Comparison of ENCODE assay signal across 35 mouse cellular contexts in the genomic region with DNA sequence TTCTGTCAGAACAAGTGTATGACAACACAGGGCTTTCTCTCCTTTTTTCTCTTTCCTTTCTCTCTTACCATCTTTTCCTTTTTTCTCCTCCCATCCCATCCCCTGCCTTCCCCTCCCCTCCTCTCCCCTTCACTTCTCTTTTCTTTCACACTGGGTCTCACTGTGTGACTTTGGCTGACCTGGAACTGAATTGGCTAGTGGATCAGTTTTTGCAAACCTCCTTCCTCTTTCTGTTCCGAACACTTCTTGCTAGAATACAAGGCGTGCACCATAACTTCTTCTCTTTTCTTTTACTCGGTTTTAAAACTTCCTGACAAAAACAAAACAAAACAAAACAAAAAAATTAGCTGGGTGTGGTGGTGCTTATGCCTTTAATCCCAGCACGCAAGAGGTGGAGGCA. TPM values are rescaled to one million over a fixed set of nuclear protein-coding genes. Genes with fewer than 3 reads are reported as not detected.
A peak's percentile ranks its signal among the peaks of the same experiment; 100 is the strongest.
DNase-seq lines count a peak whose midpoint lies in the region; ATAC-seq and TF ChIP-seq lines count a peak whose summit lies in the region.
"Had no signal": no experiment of that assay in that cellular context is flagged by ENCODE, and none has a peak within 500 bp of the region (broad histone marks: within the 10 kb centered on the region; RNA-seq: fewer than 3 reads in every experiment).

No protein-coding gene starts in this region.

- no peaks in the 10 kb centered on the region for H3K27me3 ChIP-seq in spleen, adult 2 months (ENCODE audit: control insufficient read depth, insufficient read depth, low read length)
- peaks cover 0 to 1% of the 10 kb centered on the region in 2 experiments; a peak in 1 of 4 replicates for H3K27me3 ChIP-seq in MEL (ENCODE audit: control insufficient read depth in 1 of 2, insufficient read depth in 2 of 2, low read length in 2 of 2)
- H3K27me3 ChIP-seq: heart, embryonic 12.5 days; limb, embryonic 15.5 days; neural tube, embryonic 12.5 days; Patski had no signal

- H3K79me2 ChIP-seq in MEL (ENCODE audit: control insufficient read depth, insufficient read depth, low read length, poor library complexity): no peaks in the 10 kb centered on the region

- no peak for TF ChIP-seq RAD21 in MEL (IDR thresholded peaks at IDR 0.05; ENCODE audit: low read depth, low read length)

- 0 out of 2 replicates have a peak overlapping the region, but pooled peaks have one; percentile 2 for H3K9ac ChIP-seq in MEL (ENCODE audit: control insufficient read depth, low read depth, low read length, poor library complexity, severe bottlenecking)
- H3K9ac ChIP-seq: heart, embryonic 12.5 days; limb, embryonic 15.5 days; neural tube, embryonic 12.5 days had no signal

- WGBS in spleen, adult 2 months: 9% methylated on average over 4 of the region's 4 CpGs

- H3K36me3 ChIP-seq in spleen, adult 2 months (ENCODE audit: control insufficient read depth, insufficient read depth, low read length): no peaks in the 10 kb centered on the region
- peaks cover 0 to 16% of the 10 kb centered on the region in 2 experiments; a peak in 2 of 4 replicates for H3K36me3 ChIP-seq in MEL (ENCODE audit: control insufficient read depth in 1 of 2, insufficient read depth in 2 of 2, low read length in 2 of 2)
- H3K36me3 ChIP-seq: G1E; neural tube, embryonic 12.5 days had no signal

- TF ChIP-seq CTCF in spleen, adult 2 months (IDR thresholded peaks at IDR 0.05; ENCODE audit: extremely low read depth, insufficient read depth, insufficient read length, insufficient replicate concordance): no peak
- no peak for TF ChIP-seq CTCF in MEL (IDR thresholded peaks at IDR 0.05 in 2 of 3, conservative IDR thresholded peaks at IDR 0.05 in 1 of 3; ENCODE audit: control insufficient read depth in 1 of 3, insufficient read depth in 1 of 3, low read depth in 2 of 3, low read length in 3 of 3, poor library complexity in 1 of 3, severe bottlenecking in 1 of 3)

- DNase-seq in spleen, adult 2 months (ENCODE audit: low read depth in 1 of 2, low spot score in 2 of 2): no peak
- no peak for DNase-seq in spleen, postnatal 14 days (ENCODE audit: low spot score in 2 of 2)
- peak; percentile 63 for DNase-seq in MEL (ENCODE audit: low read depth, low spot score)
- DNase-seq in heart, postnatal 4 days: no peak
- DNase-seq in kidney, adult 8-10 months: no peak
- DNase-seq in heart, postnatal 36 days: no peak
- DNase-seq: adrenal gland, postnatal 10 days; B cell, adult 2 months; cerebellum, adult 18-20 months; cerebellum, postnatal 10 days; gastrocnemius, adult 2 months; gastrocnemius, postnatal 36 days; heart, adult 2 months; kidney, postnatal 36 days; lung, adult 2 months; lung, postnatal 10 days; right cerebral cortex, adult 18-20 months; right cerebral cortex, postnatal 4 days; thymus, adult 2 months; thymus, postnatal 36 days had no signal

- H3K4me1 ChIP-seq in spleen, adult 2 months (ENCODE audit: control insufficient read depth, insufficient read depth, insufficient read length): no peaks in the 10 kb centered on the region; the same call in 1 of the 2 replicates
- peaks cover 11 to 21% of the 10 kb centered on the region in 2 experiments for H3K4me1 ChIP-seq in MEL (ENCODE audit: control insufficient read depth in 1 of 2, insufficient read depth in 2 of 2, low read length in 2 of 2)
- H3K4me1 ChIP-seq: limb, embryonic 10.5 days; limb, embryonic 15.5 days; neural tube, embryonic 12.5 days had no signal

- no peak for TF ChIP-seq POLR2A in spleen, adult 2 months (IDR thresholded peaks at IDR 0.05; ENCODE audit: low read depth, low read length)
- TF ChIP-seq POLR2A in MEL (IDR thresholded peaks at IDR 0.05; ENCODE audit: control insufficient read depth in 1 of 2, insufficient read depth in 1 of 2, low read depth in 1 of 2, low read length in 2 of 2, poor library complexity in 1 of 2): no peak

- ATAC-seq in granulocyte monocyte progenitor cell, adult 5-6 weeks (replicated peaks; ENCODE audit: poor library complexity, severe bottlenecking): peak; percentile 49
- ATAC-seq in monocyte, adult 5-6 weeks (replicated peaks; ENCODE audit: insufficient number of reproducible peaks, low FRiP score, low TSS enrichment, poor library complexity, severe bottlenecking): peak; percentile 48
- ATAC-seq: forebrain, embryonic 16.5 days; intestine, embryonic 16.5 days; midbrain, embryonic 16.5 days; Patski had no signal

- H3K4me3 ChIP-seq in spleen, adult 2 months (ENCODE audit: extremely low read depth, insufficient read depth, insufficient read length): peak overlapping the region; percentile 31; the same call in 1 of the 2 replicates
- peak overlapping the region; percentile 9 to 35; a peak in 3 of 4 replicates for H3K4me3 ChIP-seq in MEL (ENCODE audit: control insufficient read depth in 1 of 2, insufficient read depth in 1 of 2, low read depth in 2 of 2, low read length in 2 of 2)
- H3K4me3 ChIP-seq: erythroblast, embryonic 14.5 days; gastrocnemius, adult 2 months; heart, adult 2 months; heart, embryonic 12.5 days; layer of hippocampus, adult 2 months; limb, embryonic 10.5 days; limb, embryonic 15.5 days; myocyte; neural tube, embryonic 12.5 days had no signal

- no peak for TF ChIP-seq EP300 in MEL (IDR thresholded peaks at IDR 0.05; ENCODE audit: low read depth in 1 of 2, low read length in 2 of 2)

- intact Hi-C loops in heart, postnatal 36 days (cut with DNase I): no loop called here

- no peaks in the 10 kb centered on the region for H3K9me3 ChIP-seq in MEL (replicated peaks; ENCODE audit: insufficient read depth, low read length)
- H3K9me3 ChIP-seq: G1E; heart, embryonic 12.5 days; limb, embryonic 10.5 days; limb, embryonic 15.5 days; neural tube, embryonic 12.5 days had no signal

- H3K27ac ChIP-seq in spleen, adult 2 months (ENCODE audit: insufficient read depth, low read length): peak overlapping the region; percentile 52
- no peak overlapping the region; the same call in 1 of the 2 replicates for H3K27ac ChIP-seq in MEL (ENCODE audit: control insufficient read depth, low read depth, low read length)
- H3K27ac ChIP-seq: gastrocnemius, adult 2 months; heart, adult 2 months; layer of hippocampus, adult 2 months; limb, embryonic 10.5 days; limb, embryonic 15.5 days; neural tube, embryonic 12.5 days; stomach, postnatal 0 days had no signal

TF ChIP-seq in MEL, 35 proteins besides CTCF, POLR2A, EP300 and RAD21:
- TF ChIP-seq HCFC1 (IDR thresholded peaks at IDR 0.05; ENCODE audit: low read depth, low read length) (peak; percentile 47; the same call in 1 of the 2 replicates), ZNF384 (IDR thresholded peaks at IDR 0.05; ENCODE audit: low read depth, low read length) (peak; percentile 10; the same call in 1 of the 2 replicates), GATA1 (IDR thresholded peaks at IDR 0.05; ENCODE audit: low read depth, low read length) (no peak), GABPA (IDR thresholded peaks at IDR 0.05; ENCODE audit: low read depth, low read length) (no peak), SIN3A (IDR thresholded peaks at IDR 0.05; ENCODE audit: low read length) (no peak)

RNA-seq across cellular contexts. Expression of gene F11r, which starts 29.2 kb away (rescaled TPM):
- 8.8 and 9.6 TPM in 2 replicates for polyA plus RNA-seq in spleen, adult 2 months (2012; rRNA removed)
- total RNA-seq in MEL (2012; rRNA removed): 0.31 and 0.42 TPM in 2 replicates
- polyA plus RNA-seq in MEL (2012; ENCODE audit: insufficient read depth in 1 of 2, insufficient read length in 2 of 2, low read depth in 1 of 2, low replicate concordance in 2 of 2, missing spikeins in 1 of 2): 1 to 10 TPM in 1 of 2 experiments, not detected in 1; 1.8 TPM
- total RNA-seq in granulocyte monocyte progenitor cell, adult 5-6 weeks (2014; fragmentation: Nextera tagmentation): not detected in 2 replicates
- total RNA-seq in granulocyte monocyte progenitor cell, adult 5-6 weeks (2017): 5.8 TPM in 1 of 2 replicates, not detected in the other
- total RNA-seq in monocyte, adult 5-6 weeks (2017): 3.5 to 8.6 TPM (median 4.5 TPM) in 3 replicates
- 10 to 100 TPM; 57.1 to 58.1 TPM for total RNA-seq in heart, postnatal 4 days (2021)
- total RNA-seq in heart, postnatal 36 days (2021): 10 to 100 TPM; 38.7 to 43.2 TPM
- polyA plus RNA-seq: erythroblast, embryonic 14.5 days; G1E had no signal

RNA-seq across cellular contexts. Expression of gene Alyref2, which starts 36.7 kb away (rescaled TPM):
- polyA plus RNA-seq in spleen, adult 2 months (2012; rRNA removed): 5.1 and 6.7 TPM in 2 replicates
- 4.6 and 5.5 TPM in 2 replicates for total RNA-seq in MEL (2012; rRNA removed)
- 1 to 10 TPM in 1 of 2 experiments, not detected in 1; 8.8 TPM for polyA plus RNA-seq in MEL (2012; ENCODE audit: insufficient read depth in 1 of 2, insufficient read length in 2 of 2, low read depth in 1 of 2, low replicate concordance in 2 of 2, missing spikeins in 1 of 2)
- 3.2 and 4.7 TPM in 2 replicates for total RNA-seq in granulocyte monocyte progenitor cell, adult 5-6 weeks (2014; fragmentation: Nextera tagmentation)
- total RNA-seq in granulocyte monocyte progenitor cell, adult 5-6 weeks (2017): 6.4 and 13.2 TPM in 2 replicates
- 10.6 to 14.2 TPM (median 11.8 TPM) in 3 replicates for total RNA-seq in monocyte, adult 5-6 weeks (2017)
- 1 to 10 TPM; 4.3 to 4.9 TPM for total RNA-seq in heart, postnatal 4 days (2021)
- 1 to 10 TPM; 2.1 to 3.3 TPM for total RNA-seq in heart, postnatal 36 days (2021)

RNA-seq across cellular contexts. Expression of gene Tstd1, which starts 47.9 kb away (rescaled TPM):
- 3.1 and 4.1 TPM in 2 replicates for polyA plus RNA-seq in spleen, adult 2 months (2012; rRNA removed)
- 0.49 and 0.50 TPM in 2 replicates for total RNA-seq in MEL (2012; rRNA removed)
- polyA plus RNA-seq in MEL (2012; ENCODE audit: insufficient read depth in 1 of 2, insufficient read length in 2 of 2, low read depth in 1 of 2, low replicate concordance in 2 of 2, missing spikeins in 1 of 2): 1 to 10 TPM in 1 of 2 experiments, not detected in 1; 1.4 TPM
- 10.1 and 14.9 TPM in 2 replicates for total RNA-seq in granulocyte monocyte progenitor cell, adult 5-6 weeks (2014; fragmentation: Nextera tagmentation)
- 3.7 TPM in 1 of 2 replicates, not detected in the other for total RNA-seq in granulocyte monocyte progenitor cell, adult 5-6 weeks (2017)
- total RNA-seq in monocyte, adult 5-6 weeks (2017): 3.9 to 9.0 TPM (median 4.9 TPM) in 3 replicates
- 1 to 10 TPM; 1.1 to 1.7 TPM for total RNA-seq in heart, postnatal 4 days (2021)
- total RNA-seq in heart, postnatal 36 days (2021): 1 to 10 TPM; 1.2 to 1.6 TPM
- polyA plus RNA-seq: erythroblast, embryonic 14.5 days had no signal

RNA-seq across cellular contexts. Expression of gene Usf1, which starts 55.5 kb away (rescaled TPM):
- 130 and 132 TPM in 2 replicates for polyA plus RNA-seq in spleen, adult 2 months (2012; rRNA removed)
- 50.0 and 56.0 TPM in 2 replicates for total RNA-seq in MEL (2012; rRNA removed)
- 10 to 100 TPM in 1 of 2 experiments, not detected in 1; 55.0 TPM for polyA plus RNA-seq in MEL (2012; ENCODE audit: insufficient read depth in 1 of 2, insufficient read length in 2 of 2, low read depth in 1 of 2, low replicate concordance in 2 of 2, missing spikeins in 1 of 2)
- total RNA-seq in granulocyte monocyte progenitor cell, adult 5-6 weeks (2014; fragmentation: Nextera tagmentation): 51.3 and 64.2 TPM in 2 replicates
- 71.0 and 71.5 TPM in 2 replicates for total RNA-seq in granulocyte monocyte progenitor cell, adult 5-6 weeks (2017)
- 91.6 to 117 TPM (median 94.5 TPM) in 3 replicates for total RNA-seq in monocyte, adult 5-6 weeks (2017)
- 10 to 100 TPM; 53.4 to 54.3 TPM for total RNA-seq in heart, postnatal 4 days (2021)
- 10 to 100 TPM; 41.0 to 52.1 TPM for total RNA-seq in heart, postnatal 36 days (2021)
